Mouse (Mus musculus) ES-Bruce4 (cell line): ENCODE data around the gene Arhgap20. TPM values are rescaled to one million over a fixed set of nuclear protein-coding genes. Genes with fewer than 3 reads are reported as not detected.

ENCODE experiments used
- H3K27ac ChIP-seq: 2 replicates; pipeline ENCODE4 v1.5.1; 2012; ENCODE audit warnings: low read length, inconsistent platforms; ENCODE audit not compliant: insufficient read depth
- H3K27me3 ChIP-seq: 2 replicates; pipeline ENCODE4 v1.6.1; 2012; ENCODE audit warnings: mild to moderate bottlenecking, low read length, inconsistent platforms; ENCODE audit not compliant: control insufficient read depth, poor library complexity, insufficient read depth, severe bottlenecking
- H3K36me3 ChIP-seq: 2 replicates; pipeline ENCODE4 v1.6.1; 2012; ENCODE audit warnings: inconsistent platforms, mild to moderate bottlenecking, low read length, moderate library complexity; ENCODE audit not compliant: control insufficient read depth, poor library complexity, insufficient read depth, severe bottlenecking
- H3K4me1 ChIP-seq: one replicate; pipeline ENCODE4 v1.8.1; 2011; ENCODE audit warnings: low read length; ENCODE audit not compliant: control insufficient read depth, insufficient read depth
- H3K4me3 ChIP-seq: 2 replicates; pipeline ENCODE4 v1.5.1; 2011; ENCODE audit warnings: low read depth, mild to moderate bottlenecking, low read length
- H3K9ac ChIP-seq: 2 replicates; pipeline ENCODE4 v1.6.1; 2012; ENCODE audit warnings: low read depth, mild to moderate bottlenecking, inconsistent platforms; ENCODE audit not compliant: poor library complexity, severe bottlenecking
- H3K9me3 ChIP-seq: replicated peaks from 2 replicates; pipeline ENCODE4 v1.6.1; 2012; ENCODE audit warnings: mild to moderate bottlenecking, low read length, inconsistent platforms; ENCODE audit not compliant: control insufficient read depth, poor library complexity, insufficient read depth, severe bottlenecking
- CTCF ChIP-seq: IDR thresholded peaks from one replicate; pipeline ENCODE4 v1.8.1; 2011; ENCODE audit warnings: low read depth, low read length
- EP300 ChIP-seq: IDR thresholded peaks from 2 replicates; pipeline ENCODE4 v1.6.1; 2011; ENCODE audit warnings: low read depth, low read length; ENCODE audit not compliant: insufficient read depth
- POLR2A ChIP-seq: IDR thresholded peaks from one replicate; pipeline ENCODE4 v1.8.1; 2011; ENCODE audit warnings: low read length; ENCODE audit not compliant: insufficient read depth
- polyA plus RNA-seq: library from polyadenylated mRNA; stranded (reverse); fragments of >200 nt; gene quantifications from 2 replicates; pipeline ENCODE4 v1.2.4, GENCODE M21; 2011; ENCODE audit warnings: low read depth; ENCODE audit not compliant: missing spikeins, insufficient read depth, insufficient read length

Arhgap20 gene
- polyA plus RNA-seq, 1 experiment: 0.61 TPM

DNA sequence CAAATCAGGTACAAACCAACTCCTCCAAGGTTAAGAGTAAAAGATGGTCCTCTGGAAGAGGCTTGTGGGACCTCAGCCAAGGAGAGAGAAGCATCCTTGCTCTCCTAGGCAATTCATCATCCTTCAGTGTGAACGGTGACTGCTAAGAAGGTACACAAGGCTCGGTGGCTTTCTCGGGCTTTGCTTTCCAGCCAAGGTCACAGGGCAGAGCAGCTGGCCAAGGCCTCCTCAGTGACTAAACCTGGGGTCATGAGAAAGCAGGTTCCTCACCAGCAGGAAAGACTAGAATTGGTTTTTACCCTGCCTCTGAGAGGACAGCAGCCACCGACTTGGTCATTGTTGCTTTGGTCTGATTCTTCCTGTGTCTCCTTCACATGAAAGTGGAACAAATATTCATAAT is 116.7 kb downstream of the Arhgap20 start:
- H3K27ac ChIP-seq: no peak overlapping the region
- TF ChIP-seq POLR2A (no peak), CTCF (no peak), EP300 (no peak)
- H3K27me3 ChIP-seq: no peaks in the 10 kb centered on the region

DNA sequence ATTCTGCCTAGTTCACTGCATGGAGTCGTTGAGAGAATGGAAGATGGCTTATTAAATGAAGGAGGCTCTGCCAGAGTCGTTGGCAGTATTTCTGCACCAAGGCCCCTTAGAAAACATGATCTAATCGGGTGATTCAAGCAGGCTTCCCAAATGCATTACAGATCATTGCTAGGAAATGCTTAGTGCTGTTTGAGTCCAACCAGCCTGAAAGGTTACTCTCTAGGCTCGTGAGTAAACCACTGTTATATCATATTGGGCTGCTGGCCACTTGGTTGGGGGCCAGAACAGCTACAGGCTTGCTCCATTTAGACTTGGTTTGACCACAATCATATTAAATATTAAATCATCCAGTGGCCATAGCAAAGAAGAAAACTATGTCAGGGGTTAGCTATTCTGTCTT is 118.2 kb downstream of the Arhgap20 start:
- no peak overlapping the region for H3K9ac ChIP-seq
- no peaks in the 10 kb centered on the region for H3K27me3 ChIP-seq
- H3K4me3 ChIP-seq: no peak overlapping the region
- no peak overlapping the region for H3K27ac ChIP-seq
- H3K4me1 ChIP-seq: no peaks in the 10 kb centered on the region
- TF ChIP-seq POLR2A (no peak), CTCF (no peak), EP300 (no peak)
- no peaks in the 10 kb centered on the region for H3K9me3 ChIP-seq
- no peaks in the 10 kb centered on the region for H3K36me3 ChIP-seq

More for the DNA sequence above, 116.7 kb downstream of the Arhgap20 start:
- Histone ChIP-seq H3K4me3 (no peak overlapping the region), H3K36me3 (no peaks in the 10 kb centered on the region), H3K9ac (no peak overlapping the region), H3K9me3 (no peaks in the 10 kb centered on the region), H3K4me1 (no peaks in the 10 kb centered on the region)

DNA sequence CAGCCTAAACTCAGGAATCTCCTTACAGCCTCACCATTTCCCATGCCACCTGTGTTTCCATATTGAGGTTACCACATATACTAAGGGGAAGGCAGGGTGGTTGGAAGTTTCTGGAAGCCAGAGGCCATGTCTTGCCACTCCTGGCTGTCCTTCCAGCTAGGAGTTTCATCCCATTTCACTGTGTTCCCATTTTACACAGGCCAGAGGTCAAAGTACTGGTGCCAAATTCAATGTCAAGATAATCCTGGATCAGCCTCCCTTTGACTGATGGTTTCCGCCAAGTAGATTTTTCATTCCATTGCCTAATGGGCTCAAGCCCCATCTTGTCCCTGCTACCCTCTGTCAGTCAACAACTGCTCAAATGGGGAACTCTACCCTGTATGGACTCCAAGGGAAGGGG is 127.8 kb downstream of the Arhgap20 start:
- Histone ChIP-seq H3K9me3 (no peaks in the 10 kb centered on the region), H3K27me3 (no peaks in the 10 kb centered on the region), H3K36me3 (no peaks in the 10 kb centered on the region), H3K27ac (no peak overlapping the region), H3K4me1 (no peaks in the 10 kb centered on the region), H3K4me3 (no peak overlapping the region), H3K9ac (no peak overlapping the region)
- TF ChIP-seq CTCF (no peak), POLR2A (no peak), EP300 (no peak)

Other genes with a start within 250 kb of the Arhgap20 start
- gene Fdx1, start 198.2 kb downstream of the Arhgap20 start, polyA plus RNA-seq: 16.1 and 17.0 TPM in 2 replicates